Comparison of ENCODE assay signal across 14 mouse cellular contexts in the genomic region with DNA sequence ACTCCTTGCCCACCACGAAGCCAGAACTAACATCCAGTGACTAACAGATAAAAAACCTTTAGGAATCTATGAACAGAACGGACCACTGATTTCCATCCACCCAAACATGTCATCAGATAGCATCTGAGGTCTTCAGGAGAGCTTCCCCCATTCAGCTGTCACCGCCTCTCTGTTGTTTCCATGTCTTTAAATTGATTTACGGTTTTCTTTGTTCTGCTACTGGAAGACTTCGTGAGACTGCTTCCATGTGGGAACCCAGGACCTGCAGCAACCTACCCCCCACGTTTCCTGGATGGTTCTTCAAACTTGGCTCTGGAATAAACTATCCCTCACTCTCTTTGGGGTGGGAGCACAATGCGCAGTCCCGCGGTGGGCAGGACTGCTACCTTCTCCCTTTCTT.
"Had no signal": no experiment of that assay in that cellular context is flagged by ENCODE, and none has a peak within 500 bp of the region (broad histone marks: within the 10 kb centered on the region; RNA-seq: fewer than 3 reads in every experiment).

No protein-coding gene starts in this region.

- H3K9me3 ChIP-seq: midbrain, embryonic 13.5 days; midbrain, embryonic 15.5 days; neural tube, embryonic 12.5 days; stomach, embryonic 15.5 days had no signal

- H3K27me3 ChIP-seq: midbrain, embryonic 13.5 days; midbrain, embryonic 15.5 days; neural tube, embryonic 12.5 days; stomach, embryonic 15.5 days had no signal

- DNase-seq: lung, adult 18-20 months; lung, embryonic 14.5 days; lung, postnatal 10 days; lung, postnatal 4 days; right cerebral cortex, postnatal 14 days; thymus, adult 2 months; thymus, postnatal 25 days; thymus, postnatal 4 days had no signal

- H3K4me2 ChIP-seq: lung, embryonic 14.5 days; midbrain, embryonic 11.5 days; midbrain, embryonic 13.5 days; midbrain, embryonic 15.5 days; neural tube, embryonic 12.5 days; stomach, embryonic 15.5 days had no signal

- H3K27ac ChIP-seq: midbrain, embryonic 13.5 days; midbrain, embryonic 15.5 days; neural tube, embryonic 12.5 days; stomach, embryonic 15.5 days; stomach, postnatal 0 days had no signal

- H3K9ac ChIP-seq: lung, embryonic 14.5 days; midbrain, embryonic 13.5 days; midbrain, embryonic 15.5 days; neural tube, embryonic 12.5 days; stomach, embryonic 15.5 days had no signal

- H3K4me1 ChIP-seq: stomach, embryonic 15.5 days had no signal

- H3K4me3 ChIP-seq: midbrain, embryonic 13.5 days; midbrain, embryonic 15.5 days; neural tube, embryonic 12.5 days; stomach, embryonic 15.5 days had no signal

- ATAC-seq: midbrain, embryonic 13.5 days; midbrain, embryonic 15.5 days had no signal

- H3K36me3 ChIP-seq: midbrain, embryonic 13.5 days; midbrain, embryonic 15.5 days; neural tube, embryonic 12.5 days; stomach, embryonic 15.5 days had no signal
